Mouse (Mus musculus) frontal cortex, postnatal 25 days (tissue): ENCODE results near the gene Draxin.
"Not testable (repeated sequence)": the region's sequence is repeated elsewhere in the genome, so short reads cannot be mapped to it uniquely, and the experiment has no call there.

ENCODE experiments used
- DNase-seq, 2 experiments: peaks; one replicate each; pipeline ENCODE4 v3.0.0; 2022; ENCODE audit warnings: low spot score in 2 of 2

The Draxin gene

GRCm38 (mm10) chr4:148056246-148056645 lies 74.3 kb downstream of the Draxin start:
- DNase-seq, result no peak

GRCm38 (mm10) chr4:148054961-148055695 lies 75.4 kb downstream of the Draxin start:
- no peak for DNase-seq

DNA sequence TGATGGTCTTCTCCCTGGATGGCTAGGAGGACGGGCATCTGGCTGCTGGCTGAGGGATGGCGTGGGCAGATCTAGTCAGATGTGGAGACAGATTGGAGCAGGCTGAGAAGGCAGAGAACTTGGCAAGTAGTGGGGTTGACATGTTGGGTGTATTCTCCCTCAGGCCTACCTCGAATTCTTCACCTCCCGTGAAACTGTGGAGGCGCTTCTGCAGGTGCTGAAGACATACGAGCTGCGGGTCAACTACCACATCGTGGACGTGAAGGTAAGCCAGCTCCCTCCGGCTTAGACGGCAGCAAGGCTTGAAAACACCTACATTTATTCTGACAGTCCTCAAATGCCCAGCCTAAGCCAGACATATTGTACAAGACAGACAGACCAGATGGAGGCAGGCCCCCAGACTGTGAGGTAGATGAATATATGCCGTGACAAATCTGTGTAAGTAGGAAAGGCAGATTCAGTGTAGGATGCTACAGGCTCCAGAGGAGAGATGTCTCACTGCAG lies 77.0 kb downstream of the Draxin start:
- DNase-seq, result peak; percentile 35 to 55

GRCm38 (mm10) chr4:148052976-148053375 lies 77.5 kb downstream of the Draxin start:
- no peak for DNase-seq

DNA sequence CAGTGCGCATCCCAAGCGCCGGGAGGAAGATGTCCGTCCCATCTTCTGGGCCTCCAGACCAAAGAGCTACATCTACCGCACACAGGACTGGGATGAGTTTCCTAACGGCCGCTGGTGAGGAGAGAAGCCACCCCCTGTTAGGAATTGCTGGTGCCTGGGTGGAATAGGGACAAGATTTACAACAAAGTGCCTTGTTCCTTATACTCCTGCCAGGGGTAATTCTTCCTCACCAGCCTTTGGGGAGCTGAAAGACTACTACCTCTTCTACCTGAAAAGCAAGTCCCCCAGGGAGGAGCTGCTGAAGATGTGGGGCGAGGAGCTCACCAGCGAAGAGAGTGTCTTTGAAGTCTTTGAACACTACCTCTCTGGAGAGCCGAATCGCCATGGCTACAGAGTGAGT lies 78.6 kb downstream of the Draxin start:
- no peak for DNase-seq

DNA sequence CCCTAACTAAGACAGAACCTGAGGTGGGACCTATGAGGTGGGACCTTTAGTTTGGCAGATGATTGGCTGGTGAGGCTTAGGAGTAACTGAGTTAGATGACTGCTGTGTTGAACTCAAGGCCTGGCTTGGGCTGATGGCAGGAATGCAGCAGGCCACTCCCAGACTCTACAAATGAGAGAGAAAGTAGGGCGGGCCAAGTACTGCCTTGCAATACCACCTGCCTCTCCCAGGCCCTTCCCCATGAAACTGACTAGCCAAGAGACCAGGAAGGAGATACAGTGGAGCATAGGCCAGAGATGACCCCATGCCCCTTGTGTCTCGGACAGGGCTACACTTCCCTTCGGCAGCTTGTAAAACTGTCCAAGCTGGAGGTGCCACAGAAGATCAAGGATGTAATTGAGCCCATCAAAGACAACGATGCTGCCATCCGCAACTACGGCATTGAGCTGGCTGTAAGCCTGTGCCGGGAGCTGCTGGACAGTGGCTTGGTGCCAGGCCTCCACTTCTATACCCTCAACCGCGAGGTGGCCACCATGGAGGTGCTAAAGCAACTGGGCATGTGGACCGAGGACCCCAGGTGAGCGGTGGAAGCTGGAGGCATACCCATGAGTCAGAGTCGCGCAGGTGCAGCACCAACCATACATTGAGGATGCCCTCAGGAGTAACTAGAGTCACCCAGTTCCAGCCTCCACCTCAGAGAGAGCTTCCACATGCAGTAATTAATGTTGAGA lies 79.3 kb downstream of the Draxin start:
- no peak for DNase-seq

- DNase-seq, result not testable (repeated sequence)
Measured at GRCm38 (mm10) chr4:148050396-148050914, 80.0 kb downstream of the Draxin start.
